Mouse (Mus musculus) kidney, adult 9 months (tissue): ENCODE measurements at regions not wholly inside any gene's neighbourhood (a gene's known extent, or its start where the extent isn't known, plus 50 kb on each side); places are given as distances from the start of the nearest gene placed in this dataset.
A peak's percentile ranks its signal among the peaks of the same experiment; 100 is the strongest.
"Not testable (repeated sequence)": the region's sequence is repeated elsewhere in the genome, so short reads cannot be mapped to it uniquely, and the experiment has no call there.

ENCODE experiments used
- DNase-seq: peaks from one replicate; pipeline ENCODE4 v3.0.0; 2022

DNA sequence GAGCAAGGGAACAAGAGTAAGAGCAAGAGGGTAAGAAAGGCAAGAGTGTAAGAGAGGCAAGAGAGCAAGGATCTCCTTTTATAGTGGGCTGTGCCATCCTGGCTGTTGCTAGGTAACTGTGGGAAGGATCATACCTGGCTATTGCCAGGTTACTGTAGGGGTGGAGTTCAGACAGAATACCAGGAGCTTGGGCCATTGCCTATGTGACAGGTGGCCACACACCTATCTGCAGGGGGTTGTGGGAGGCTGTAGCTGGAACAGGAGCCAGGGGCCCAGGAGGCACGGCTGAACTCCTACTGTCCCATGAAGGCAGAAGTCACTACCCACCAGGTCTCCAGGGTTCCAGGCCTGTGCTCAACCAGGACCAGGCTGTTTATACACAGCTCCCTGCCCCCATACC, 1149.0 kb downstream of the 9330182O14Rik start:
- no peak for DNase-seq

DNA sequence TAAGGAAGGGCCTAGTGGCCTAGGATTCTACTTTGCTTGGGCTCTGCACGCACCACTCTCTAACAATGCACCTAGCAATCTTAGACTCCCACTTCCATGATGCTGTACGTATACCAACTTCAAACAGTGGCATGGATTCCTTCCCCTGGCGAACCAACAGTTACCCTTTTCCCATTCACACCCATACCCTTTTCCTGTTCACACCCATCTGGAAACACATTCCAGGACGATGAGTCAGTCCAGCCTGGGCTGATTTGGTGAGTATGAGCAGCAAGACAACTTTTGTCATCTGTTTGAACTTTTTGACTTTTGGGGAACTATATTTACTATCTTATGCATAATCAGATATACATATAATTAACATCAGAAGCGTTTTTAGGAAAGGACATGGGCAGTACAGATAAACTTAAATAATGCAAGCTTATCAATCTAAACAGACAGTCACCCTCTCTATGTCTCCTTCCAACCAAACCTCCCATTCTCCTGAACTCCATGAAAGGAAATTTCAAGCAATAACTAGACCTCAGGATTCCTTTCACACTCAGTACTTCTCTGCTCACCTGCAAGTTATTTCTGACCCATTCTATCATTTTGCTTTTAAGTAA, 1152.7 kb downstream of the 9330182O14Rik start:
- no peak for DNase-seq

DNA sequence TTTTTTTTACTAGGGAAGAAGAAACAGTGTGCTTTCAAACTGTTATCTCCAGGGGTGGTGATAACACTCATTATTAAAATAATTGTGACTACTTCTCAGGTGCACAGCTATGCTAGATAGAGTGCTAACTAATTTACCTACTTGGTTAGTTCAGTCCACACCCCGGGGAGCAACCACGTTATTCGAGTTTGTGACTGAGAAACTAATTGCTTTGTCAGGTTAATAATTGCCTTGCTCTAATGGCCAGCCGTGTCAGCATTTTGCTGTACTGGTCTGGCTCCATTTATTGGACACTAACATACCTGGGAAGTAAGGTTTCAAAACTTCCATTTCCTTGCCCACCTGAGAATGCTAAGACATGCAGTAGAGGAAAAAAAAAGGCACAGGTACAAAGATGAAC, 1163.3 kb downstream of the 9330182O14Rik start:
- DNase-seq, result peak; percentile 65

DNA sequence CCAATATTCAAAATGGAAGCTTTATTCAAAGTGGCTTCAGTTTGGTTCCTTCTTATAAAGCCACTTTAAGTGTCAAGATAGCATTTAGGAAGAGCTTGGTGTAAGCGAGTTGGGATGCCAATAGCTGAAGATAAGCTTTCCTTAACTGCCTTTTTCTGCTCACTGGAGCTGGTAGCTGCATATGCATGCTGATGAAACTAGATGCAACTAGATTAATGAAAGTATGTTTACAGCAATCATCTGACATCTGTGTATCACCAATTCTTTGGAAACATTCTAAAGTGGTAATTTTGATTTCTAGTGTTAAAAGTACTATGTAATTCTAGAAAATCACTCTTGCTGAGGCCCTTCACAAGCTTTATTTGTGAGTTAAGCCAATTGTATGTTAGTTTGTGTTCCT, 1172.5 kb downstream of the 9330182O14Rik start:
- no peak for DNase-seq

DNA sequence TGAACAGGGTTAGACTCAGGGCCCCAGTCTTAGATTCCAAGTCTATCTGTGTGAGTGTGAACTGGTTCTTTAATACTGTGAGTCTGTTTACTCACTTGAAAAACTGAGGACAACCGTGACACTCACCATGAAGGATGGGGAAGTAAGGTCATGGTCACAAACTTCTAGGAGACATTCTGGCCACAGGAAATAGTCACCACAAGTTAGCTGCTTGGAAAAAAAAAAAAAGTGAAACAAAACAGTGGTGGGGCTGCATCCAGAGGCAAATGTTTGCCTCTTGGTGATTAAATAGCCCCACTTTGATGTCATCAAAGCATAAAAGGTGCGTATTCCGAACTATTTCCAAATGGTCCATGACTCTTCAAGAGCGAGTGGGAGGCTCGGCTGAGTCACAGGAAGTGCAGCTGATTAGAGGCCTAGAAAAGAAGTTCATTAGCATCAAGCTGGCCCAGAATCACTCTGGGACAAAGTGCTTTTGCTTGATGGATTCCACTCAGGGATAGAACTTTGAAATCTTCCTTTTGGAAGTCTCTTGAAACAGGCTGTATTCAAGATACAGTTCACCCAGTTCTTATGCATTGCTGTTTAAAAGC, 1177.7 kb downstream of the 9330182O14Rik start:
- DNase-seq, result no peak

DNA sequence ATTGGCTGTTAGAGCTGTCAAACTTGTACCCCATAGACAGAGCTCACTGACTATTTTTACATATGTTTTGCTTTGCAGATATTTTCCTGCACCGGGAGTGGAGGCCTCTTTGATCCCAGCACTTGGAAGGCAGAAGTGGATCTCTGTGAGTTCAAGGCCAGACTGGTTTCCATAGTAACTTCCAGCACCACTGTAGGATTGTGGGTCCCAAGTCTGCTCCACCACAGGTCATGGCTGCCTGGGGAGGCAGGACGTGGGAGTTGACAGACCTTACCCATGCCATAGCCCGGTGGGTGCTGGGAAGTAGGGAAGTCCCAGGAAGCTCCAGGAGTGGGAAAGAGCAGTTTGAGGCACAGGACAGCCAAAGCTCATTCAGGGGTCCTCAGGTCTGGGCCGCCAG, 1180.8 kb downstream of the 9330182O14Rik start:
- DNase-seq, result no peak

DNA sequence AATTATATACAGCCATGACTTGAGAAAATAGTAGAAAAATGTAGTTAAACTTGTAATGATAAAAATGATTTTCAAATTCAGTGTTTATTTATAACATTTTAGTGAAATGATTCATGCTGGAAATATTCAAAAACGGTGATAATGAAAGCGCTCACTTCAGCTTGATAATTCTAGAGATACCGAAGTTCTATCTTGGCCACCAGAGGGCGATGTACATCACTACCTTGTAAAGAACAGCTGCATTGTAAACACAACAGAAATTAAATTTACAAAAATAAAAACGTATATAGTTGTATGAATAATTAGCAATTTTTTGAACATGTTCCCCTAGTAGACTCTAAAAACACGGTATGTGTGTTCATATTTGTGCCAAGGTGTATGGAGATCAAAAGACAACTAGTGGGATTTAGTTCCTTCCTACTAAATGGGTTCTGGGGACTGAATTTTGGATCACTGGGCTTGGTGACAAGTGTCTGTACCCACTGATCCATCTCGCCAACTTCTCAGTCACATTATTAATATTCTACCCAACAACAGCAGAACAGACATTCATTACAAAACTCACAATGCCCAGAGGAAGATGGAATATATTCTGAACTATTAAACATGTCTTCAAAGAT, 1191.6 kb downstream of the 9330182O14Rik start:
- DNase-seq, result peak; percentile 65

DNA sequence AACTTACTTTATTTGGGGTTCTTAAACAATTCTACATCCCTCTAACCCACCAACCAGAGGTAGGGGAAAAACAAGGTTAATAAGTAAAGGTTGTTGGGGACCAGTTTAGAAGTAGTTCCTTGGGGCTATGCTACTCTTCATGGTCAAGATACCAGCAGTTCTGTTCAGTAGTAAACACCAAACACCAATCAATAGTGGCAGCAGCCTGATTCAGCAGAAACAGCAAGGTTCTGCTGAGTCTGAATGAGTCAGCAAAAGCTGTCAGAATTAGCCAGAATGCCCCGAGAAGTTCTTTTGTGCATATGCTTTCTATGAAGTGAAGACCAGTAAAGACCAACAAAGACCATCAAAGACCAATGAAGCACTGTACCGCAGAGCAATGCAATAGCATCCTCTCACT, 1195.1 kb downstream of the 9330182O14Rik start:
- DNase-seq, result no peak

DNA sequence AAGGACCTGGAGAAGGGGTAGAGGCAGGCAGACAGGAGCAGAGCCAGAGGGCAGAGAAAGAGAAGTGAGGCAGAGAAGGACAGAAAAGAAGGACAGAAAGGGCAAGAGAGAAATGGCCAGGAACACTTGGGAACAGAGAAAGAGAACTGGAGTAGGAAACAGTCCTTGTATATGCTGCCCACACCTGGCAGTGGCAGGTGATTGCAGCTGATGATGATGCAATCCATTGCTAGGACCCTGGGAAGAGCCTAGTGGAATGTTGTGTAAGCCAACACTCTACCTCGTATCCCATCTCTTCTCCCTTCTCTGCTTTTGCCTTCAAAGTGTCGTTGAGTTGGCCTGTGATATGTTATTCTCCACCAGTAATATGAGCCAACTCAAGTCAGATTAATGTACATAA, 1195.9 kb downstream of the 9330182O14Rik start:
- DNase-seq, result peak; percentile 7

DNA sequence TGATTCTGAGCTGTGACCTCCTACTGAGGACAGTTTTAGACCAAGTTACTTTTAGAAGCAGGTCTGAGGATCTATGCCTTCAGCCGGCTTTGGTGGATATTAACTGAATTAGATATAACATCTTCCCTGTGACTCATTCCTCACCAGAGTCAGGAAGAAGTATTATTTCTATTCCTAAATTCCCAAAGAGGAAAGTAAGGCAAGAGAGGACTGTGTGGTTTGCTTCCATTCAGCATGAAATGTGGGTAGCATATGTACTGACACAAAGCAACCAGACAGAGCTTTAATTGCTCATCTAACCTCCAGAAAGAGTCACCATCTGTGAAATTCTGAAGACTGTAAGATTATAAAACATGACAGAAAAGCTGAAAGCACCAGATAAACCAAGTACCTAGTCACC, 1198.3 kb downstream of the 9330182O14Rik start:
- DNase-seq, result no peak

DNA sequence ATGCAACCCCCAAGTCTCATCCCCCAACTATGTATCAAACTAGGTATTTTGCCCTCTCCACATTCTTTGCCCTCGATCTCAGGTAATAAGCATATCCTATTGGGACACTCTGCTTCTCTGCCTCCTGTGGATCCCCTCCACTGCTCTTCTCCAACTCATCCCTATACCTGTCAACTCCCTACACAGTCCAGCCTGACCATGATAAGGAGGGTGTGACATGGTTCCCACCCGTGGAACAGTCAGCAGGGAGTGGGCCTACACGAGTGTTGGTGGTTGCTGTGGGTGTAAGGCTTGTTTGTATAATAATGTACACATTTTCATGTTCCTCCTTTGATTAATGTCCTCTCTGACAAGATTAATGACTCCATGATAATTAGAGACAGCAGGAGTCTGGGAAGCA, 1199.0 kb downstream of the 9330182O14Rik start:
- DNase-seq, result no peak

DNA sequence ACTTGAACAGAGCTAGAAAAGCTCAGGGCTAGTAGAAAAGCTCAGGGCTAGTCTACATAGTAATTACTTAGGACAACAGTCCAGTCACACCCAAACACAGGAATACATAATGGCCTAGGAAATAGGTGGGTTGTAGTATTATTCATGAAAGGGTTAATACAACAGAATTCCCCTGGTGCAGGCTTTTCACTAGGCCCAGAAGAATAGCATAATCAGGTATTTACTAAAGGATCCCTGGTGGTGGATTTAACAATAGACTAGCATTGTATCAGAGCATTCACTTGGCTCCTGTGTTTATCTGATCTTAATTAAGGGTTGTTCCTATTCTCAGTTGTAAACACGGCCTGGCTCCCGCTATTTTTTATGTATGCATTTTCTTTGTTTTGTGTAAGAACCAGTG, 1206.5 kb downstream of the 9330182O14Rik start:
- DNase-seq, result not testable (repeated sequence)

DNA sequence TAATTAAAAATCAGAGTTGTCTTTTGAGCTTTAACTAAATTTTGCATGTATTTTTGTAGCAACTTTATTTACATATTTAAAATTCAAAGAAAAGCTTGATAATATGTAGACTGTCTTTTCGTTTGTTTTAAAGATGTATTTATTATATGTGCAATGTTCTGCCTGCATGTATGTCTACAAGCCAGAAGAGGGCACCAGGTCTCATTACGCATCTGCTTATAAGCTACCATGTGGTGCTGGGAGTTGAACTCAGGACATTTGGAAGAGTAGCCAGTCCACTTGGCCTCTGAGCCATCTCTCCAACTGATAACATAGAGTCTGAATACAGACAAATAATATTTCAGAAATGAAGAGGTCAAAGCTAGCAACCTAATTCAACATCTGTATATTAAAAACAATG, 1211.4 kb downstream of the 9330182O14Rik start:
- no peak for DNase-seq

DNA sequence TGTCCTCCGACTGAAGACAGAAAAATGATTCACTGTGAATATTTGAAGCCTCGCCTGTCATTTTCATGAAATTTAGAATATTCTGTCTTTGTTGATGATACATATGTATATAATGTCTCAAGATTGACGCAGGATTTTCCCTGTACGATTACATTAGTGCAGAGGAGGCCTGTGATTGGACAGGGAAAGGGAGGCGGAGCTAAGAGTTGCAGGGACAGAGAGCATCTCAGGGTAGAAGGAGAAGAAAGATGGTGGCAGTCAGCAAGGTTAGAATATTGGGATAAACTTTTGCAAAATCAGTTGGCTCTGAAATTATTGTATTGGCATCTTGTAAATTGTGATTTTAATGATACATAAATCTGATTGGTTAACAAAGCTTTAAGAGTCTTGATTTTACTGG, 1213.1 kb downstream of the 9330182O14Rik start:
- DNase-seq, result no peak

DNA sequence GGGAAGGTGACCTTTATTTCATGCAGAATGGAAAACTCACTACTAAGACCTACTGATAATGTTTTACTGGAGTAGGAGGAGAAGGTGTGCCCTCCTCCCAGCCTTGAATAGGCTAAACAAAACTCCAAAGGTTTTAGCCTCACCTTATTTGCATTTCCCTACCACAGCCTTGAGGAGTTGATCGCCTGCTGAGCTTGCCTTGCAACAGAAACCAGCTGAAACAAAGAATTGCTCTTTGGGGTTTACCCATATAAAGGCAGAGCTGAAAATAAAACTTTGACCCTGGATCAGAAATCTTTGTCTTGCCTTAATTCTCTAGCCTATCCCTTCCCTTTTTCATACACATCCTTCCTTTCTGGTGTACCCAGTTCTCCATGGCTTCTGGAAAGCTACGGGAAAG, 1218.0 kb downstream of the 9330182O14Rik start:
- DNase-seq, result no peak

DNA sequence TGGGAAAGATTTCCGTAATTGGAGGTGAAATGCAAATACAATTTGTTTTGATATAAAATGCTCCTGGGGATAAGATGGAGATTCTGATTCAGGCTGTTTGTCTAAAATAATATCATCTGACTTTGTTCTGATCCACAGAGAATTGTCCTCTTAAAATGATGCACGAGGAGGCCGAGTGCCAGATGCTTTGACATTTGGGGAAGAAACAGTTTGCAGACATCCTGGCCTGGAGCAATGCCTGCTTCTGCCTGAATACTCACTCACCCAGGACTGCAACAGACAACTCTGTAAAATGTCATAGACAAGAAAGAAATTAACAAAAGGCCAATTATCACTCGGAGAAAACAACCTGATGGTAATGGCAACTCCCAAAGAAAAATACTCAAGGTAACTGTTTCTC, 1225.1 kb downstream of the 9330182O14Rik start:
- no peak for DNase-seq

DNA sequence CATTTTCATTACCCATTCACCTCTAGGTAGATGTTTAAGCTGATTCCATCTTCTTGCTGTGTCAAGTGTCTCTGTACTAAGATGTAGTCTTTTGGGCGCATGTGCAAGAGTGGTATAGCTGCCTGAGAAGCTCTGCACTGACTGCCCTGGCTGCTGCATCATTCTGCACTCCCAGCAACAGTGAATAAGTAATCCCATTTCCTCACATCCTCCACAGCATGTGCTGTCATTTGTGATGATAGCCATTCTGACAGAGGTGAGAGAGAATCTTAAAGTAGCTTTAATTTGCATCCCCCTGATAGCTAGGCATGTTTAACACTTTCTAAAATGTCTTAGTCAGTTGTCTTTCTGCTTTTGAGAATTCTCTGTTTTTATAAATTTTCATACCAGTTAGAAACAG, 1240.5 kb downstream of the 9330182O14Rik start:
- DNase-seq, result no peak

DNA sequence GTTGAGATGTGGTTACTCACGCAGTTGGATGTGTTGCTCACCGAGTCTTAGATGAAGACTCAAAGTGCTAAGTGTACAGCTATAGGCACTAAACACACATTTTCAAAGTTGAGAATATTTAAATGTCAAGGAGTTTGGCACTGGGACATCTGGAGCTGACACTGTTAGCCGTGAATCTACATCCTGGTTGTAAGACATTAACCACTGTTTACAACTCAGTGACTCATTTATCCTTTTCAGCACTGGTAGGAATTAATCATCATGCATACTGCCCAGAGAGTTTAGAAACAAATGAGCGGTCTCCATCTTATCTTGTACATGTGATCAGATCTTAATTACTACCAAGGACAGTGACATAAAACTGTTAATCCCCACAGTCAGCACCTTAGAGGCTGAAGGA, 1241.7 kb downstream of the 9330182O14Rik start:
- DNase-seq, result no peak

DNA sequence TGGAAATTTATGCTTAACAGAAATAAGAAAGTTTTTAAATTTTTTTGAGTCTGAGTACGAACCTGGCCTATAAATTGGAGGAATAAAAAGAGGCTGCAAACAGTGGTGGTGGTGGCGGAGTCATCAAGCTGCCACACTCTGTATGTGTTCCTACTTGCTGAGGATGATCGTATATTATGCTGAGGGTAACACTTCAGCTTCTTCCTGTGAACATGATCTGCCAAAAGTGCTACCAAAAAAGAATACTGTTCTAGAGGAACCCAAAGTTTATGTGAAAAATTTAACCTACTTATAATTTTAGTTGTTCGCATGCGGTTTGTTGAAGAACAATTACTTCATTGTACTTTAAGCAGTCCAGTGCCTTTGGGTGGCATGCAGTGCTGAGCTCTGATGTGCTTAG, 1245.5 kb downstream of the 9330182O14Rik start:
- no peak for DNase-seq

DNA sequence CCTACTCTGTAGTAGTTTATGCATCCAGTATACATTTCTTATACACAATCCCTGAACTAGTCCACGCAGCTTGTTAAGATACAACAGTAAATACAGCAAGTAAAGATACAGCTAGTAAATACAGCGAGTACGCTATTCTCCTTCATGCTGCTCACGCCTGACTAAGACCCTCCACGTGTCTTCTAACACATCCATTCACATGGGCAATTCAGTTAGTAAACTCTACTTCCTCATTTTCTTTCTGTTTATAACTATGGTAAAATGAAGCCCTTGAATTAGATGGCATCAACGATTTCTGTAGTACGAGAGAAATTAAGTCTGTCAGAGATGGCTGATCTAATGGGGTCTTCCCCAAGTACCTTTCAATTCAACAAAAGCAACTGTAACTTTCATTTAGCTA, 1246.3 kb downstream of the 9330182O14Rik start:
- no peak for DNase-seq

DNA sequence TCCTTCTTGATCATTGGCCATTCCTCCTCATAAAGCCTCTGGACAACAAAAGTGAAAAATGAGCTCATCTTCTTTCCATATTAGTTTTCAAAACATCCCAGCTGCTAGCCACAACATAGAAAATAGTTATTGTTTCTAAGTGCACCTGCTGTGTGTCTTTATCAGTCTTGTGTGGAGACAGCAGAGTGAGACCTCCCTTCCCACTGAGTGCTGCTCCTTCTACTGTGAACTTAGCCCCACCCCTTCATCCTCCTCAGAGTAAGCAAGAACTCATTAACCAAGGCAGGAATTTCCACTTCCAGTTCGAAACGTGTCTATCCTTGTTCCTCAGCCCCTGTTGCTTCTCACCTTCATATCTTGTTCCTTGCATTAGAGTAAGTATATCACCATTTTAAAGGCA, 1256.5 kb downstream of the 9330182O14Rik start:
- DNase-seq, result no peak
